Mouse (Mus musculus): ENCODE measurements around the gene Ctrb1.
"Not testable (repeated sequence)": the region's sequence is repeated elsewhere in the genome, so short reads cannot be mapped to it uniquely, and the experiment has no call there.

Gene Ctrb1

DNA sequence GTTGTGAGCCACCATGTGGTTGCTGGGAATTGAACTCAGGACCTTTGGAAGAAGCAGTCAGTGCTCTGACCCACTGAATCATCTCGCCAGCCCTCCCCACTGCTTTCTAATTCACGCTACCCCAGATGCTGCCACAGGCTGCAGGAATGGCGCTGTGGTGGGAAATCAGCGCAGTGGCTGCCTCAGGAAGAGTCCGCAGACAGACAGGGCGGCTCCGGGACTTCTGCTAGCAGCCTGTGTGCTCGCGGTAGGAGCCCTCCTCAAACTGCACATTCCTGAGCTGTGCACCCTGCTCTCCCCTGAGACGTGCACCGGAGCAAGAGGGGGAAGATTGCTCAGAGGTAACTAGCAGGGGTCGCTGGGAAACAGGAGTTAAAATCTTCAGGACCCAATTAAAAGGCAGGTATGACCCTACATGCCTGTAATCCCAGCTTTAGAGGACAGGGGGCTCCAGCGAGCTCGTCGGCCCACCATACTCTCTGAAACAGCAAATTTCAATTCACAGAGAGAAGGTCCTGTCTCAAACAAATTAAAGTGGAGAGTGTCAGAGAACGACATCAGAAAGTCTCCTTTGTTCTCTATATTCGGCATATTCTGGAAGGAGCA lies 10.3 kb downstream of the Ctrb1 start:
- peak; percentile 52 for DNase-seq (ENCODE audit: low spot score)

DNA sequence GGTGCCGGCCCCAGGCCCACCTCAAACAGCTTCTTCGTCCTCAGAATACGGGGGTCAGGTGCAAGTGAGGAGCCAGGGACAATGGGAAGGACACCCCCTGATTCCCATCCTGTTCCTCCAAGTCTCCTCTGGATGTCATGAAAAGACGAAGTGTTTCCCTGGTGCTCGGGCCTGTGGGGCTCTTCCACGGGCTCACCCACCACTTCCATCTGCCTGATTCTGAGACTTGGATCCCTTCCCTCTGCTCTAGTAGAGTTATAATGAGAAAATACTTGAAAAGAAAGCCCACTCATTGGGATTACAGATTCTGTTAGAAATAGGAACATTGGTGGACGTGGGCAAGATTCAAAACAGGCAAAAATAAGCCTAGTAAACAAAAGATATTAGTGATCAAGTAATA lies 12.0 kb downstream of the Ctrb1 start:
- DNase-seq (ENCODE audit: low spot score) = no peak

DNA sequence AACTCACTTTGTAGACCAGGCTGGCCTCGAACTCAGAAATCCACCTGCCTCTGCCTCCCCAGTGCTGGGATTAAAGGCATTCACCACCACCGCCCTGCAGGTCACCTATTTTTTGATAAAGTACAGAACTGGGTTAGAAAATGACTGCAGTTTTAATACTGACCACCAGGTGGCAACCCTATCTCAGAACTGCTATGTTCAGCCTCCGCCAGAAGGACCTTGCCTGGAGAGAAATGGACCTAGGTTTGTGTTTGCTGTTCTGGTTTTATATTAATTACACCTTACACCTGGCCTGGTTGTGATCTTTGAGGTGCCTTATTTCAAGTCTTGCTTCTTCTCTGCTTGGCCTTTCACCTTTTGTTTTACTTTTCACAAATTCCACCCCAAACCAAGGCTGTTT lies 12.7 kb downstream of the Ctrb1 start:
- peak; percentile 91 for DNase-seq (ENCODE audit: low spot score)

DNA sequence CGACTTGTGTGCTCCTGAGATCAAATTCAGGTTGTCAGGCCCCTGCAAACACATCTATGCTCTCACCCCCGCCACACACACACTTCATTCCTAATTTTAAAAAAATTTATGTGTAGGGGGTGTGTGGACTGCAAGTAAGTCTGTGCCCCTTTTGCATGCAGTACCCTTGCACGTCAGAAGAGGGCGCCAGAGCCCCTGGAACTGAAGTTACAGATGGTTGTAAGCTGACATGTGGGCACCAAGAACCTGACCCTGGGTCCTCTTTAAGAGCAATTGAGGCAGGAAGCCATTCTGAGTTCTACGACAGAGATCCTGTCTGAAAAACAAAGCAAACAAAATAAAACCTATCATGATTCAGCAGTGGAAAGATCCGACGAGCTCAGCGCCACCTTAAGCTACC lies 14.6 kb downstream of the Ctrb1 start:
- DNase-seq (ENCODE audit: low spot score) = no peak

DNA sequence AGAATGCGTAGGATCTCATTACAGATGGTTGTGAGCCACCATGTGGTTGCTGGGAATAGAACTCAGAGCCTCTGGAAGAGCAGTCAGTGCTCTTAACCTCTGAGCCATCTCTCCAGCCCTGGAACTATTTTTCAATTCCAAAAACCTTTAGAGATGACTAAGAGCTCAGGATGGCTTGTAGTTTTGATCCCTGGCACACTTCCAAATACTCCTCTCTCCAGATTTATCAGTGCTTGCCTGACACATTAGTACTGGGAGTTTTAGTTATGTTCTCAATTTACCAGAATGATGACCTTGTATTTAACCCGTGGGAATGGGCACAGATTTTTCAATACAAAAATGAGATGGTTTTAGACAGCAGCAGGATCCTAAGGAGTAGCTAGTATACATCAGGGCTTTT lies 24.1 kb downstream of the Ctrb1 start:
- no peak for DNase-seq (ENCODE audit: low spot score)

DNA sequence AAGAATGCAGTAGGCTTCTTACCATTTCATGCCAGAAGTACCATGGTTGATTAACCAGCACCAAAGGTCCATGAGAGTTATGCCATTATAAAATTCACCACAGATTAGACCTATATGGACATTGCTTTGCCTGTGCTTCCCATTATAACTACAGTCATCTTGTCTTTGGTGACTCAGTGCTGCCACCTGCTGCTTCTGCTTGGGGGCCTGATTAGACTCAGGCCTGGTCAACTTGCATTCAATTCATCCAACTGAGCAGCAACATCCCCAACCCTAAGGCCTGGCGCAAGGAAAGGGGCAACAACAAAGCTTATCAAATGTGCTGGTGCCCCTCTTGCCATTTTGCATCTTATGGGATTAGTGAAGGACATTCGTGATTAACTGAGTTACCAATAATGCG lies 28.3 kb downstream of the Ctrb1 start:
- DNase-seq (ENCODE audit: low spot score) = peak; percentile 73

DNA sequence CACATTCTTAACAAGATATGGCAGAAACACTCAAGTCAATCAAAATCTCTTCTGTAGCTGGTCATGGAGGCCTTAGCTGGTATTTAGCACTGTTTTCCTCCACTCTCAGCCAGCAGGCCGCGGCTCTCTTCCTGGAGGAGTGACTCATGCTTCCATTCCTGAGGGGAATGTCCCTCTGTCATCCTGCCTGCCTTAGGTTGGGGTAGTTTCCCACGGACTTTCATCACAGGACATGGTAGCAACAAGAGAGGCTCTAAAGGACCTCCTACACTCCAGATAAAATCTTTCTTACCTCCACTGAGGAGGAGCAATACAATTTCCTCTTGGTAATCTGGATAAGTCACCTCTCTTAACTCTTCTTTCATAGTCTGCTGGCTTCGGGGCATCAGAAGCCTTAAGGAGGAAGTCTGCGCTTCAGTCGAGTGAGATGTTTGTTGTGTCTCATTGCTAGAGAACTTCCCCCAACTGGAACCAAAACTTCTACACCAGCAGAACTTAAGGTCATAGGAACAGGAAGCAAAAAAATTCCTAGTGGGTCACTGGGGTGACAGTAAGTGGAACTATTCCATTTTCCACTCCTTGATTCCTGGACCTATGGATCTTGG lies 31.9 kb downstream of the Ctrb1 start:
- DNase-seq (ENCODE audit: low spot score) = no peak

DNA sequence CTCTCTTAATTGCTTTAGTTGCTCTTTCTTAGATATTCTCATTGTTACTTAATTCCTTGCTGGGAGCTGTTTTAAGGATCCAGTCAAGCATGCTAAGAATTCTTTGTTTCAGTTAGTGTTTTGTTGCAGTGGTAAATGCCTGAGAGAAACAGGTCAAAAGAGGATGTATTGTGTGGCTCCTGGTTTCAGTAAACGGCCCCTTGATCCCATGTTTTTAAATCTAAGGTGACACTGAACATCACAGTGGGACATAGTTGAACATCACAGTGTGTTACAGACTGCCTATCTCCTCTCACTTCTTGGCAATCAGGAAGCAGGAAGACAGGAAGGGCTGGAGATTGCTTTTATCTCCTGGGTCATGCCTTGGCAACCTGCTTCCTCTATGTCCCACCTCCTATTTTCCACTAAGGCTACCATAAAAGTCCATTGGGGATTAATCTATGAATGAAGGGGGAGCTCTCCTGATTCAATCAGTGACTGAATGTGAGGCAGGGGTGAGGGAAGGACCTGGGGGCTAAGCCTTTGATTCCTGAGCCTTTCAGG lies 33.4 kb downstream of the Ctrb1 start:
- DNase-seq (ENCODE audit: low spot score) = peak; percentile 7

DNA sequence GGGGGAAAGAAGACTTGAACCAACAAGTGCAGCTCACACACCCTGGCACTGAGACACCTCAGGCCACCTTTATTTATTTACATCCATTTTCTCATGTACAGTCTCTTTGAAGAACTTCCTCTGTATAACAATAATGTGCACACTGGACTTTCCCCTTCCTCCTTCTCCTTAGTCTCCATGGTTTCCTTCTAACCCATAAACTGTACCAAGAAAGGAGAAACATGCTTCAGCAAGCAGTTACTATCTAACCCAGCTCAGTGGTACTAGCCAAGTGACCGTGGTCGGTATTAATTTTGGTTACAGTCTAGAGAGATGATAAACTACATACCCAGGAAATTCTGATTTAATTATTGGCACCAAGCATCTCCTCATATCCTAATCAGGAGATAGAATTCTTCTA lies 37.3 kb downstream of the Ctrb1 start:
- no peak for DNase-seq (ENCODE audit: low spot score)

DNA sequence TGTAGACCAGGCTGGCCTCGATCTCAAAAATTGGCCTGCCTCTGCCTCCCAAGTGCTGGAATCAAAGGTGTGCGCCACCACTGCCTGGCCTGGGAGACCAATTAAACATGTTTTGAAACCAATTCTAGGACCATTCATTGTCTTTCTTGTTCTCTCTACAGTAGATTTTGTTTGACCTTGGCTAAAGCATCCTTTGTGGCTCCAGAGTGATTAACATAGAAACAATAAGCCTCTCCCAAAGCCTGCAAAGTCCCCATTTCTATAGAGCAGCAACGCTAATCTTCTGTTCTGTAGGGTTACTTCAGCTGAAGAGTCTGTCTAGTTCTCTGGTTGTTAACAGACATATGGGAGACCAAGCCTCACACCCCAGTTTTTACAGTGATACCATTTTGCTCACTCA lies 40.2 kb downstream of the Ctrb1 start:
- DNase-seq (ENCODE audit: low spot score) = no peak

DNA sequence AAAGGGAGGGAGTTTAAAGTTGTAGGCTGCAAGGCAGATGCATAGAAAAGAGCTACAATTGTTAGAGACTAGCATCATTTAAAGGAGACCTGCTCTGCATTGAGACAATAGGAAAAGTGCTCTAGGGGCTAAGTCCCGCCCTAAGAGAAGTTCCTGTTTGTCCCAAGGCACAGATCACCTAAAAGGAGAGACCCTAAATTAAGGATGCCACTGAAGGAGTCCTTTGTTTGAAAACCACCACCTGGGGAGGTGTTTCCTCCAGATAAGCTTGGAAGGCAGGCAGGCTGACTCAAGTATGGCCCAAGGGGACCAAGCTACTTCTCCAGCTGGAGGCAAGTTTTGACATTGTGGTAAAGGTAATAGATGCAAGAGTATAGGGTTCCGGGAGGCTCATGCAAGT lies 42.0 kb downstream of the Ctrb1 start:
- DNase-seq (ENCODE audit: low spot score) = no peak

DNA sequence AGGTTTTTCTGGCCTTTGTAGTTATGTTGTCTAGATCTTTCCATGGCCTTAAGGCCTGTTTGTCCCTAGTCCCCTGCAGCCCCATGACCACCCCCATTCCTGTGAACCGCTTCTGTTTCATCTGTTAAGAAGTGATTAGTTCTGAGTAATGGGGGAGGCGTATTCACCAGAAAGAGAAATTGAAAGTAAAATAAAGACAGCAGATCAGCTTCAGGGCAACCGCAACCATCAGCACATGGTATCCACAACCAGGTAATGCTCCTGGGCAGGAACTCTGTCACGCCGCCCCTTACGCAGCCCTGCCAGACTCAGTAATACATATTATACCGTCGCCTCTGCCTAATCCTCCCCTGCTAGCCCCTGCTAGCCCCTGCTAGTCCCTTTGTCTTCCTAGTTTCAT lies 45.1 kb downstream of the Ctrb1 start:
- no peak for DNase-seq (ENCODE audit: low spot score)

DNA sequence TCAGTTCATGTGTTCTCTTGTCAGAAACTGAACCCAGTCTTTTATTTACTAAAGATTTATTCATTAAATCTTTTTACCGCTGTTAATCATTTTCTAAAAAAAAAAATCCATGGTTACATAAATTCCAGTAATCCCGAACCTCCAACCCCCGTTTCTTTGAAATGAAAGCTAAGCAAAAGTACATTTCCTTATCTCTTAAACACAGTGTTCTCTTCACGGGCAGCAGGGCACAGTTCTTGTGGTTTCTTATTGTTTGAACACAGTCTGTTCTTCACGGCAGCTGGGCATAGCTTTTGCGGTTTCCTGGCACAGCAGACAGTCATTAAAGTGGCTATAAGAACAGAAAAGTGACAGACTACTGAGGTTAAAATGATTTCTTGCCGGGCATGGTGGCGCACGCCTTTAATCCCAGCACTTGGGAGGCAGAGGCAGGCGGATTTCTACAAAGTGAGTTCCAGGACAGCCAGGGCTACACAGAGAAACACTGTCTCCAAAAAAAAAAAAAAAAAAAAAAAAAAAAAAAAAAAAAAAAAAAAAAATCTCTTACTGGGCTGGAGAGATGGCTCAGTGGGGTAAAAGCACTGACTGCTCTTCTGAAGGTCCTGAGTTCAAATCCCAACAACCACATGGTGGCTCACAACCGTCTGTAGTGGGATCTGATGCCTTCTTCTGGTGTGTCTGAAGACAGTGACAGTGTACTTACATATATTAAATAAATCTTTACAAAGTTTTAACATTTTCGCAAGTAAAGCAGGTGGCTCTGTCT lies 46.3 kb downstream of the Ctrb1 start:
- DNase-seq (ENCODE audit: low spot score) = not testable (repeated sequence)

DNA sequence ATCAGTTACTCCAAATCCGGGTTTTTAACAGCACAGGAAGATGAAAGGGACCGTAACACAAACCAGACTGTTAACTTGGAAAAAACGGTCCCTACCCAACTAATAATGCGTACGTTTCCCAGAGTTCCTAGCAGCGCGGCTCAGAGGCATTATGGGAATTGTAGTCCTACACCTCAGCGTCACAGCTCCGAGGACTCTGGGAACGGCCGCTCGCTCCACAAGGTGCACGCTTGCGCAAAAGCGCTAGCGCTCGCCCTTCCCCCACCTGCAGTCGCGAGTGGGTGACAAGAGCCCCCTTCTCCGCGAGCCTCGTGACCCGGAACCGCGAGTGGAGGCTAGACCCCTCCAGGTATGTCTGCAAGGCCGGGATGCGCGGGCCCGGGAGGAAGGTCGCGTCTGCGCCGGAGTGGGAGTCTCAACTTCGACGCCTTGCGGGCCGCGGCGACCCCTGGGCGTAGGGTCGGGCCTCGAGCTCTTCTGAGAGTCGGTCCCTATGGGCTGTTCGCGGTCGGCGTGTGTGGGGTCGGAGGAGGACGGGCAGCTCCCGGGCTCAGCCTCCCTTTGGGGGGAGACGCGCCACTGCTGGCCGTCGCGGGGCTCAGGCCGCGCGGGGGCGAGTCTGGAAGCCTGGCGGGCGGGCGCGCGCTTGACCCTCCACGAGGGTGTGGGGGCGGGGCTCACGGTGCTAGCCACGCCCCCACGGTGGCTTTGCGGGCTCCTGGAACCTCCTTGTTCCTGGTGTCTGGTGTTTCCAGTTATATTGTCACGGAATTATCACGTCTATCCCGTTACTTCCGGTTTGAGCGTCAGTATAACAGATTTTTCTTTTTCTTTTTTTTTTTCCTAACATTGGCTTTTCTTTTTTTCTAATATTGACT lies 47.3 kb downstream of the Ctrb1 start, which contains the start of gene Zfp1:
Gene Zfp1 (plus strand): TSS at position 138 of the 878 bp plus-strand sequence.
- DNase-seq (ENCODE audit: low spot score) = peak; percentile 95

DNA sequence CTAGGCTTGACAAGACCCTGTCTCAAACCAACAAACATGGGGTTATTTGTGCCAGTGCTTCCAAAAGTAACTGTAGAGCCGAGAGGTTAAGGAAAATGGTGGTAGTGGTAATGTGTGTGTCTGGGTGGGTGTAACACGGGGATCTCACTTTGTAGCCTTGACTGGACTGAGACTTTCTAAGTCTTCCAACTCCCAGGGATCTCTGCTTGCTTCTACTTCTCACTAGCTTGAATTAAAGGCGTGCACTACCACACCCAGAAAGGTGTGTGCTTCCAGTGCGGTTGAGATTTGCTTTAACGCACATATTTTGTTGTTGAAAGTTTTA lies 47.9 kb downstream of the Ctrb1 start:
- no peak for DNase-seq (ENCODE audit: low spot score)

DNA sequence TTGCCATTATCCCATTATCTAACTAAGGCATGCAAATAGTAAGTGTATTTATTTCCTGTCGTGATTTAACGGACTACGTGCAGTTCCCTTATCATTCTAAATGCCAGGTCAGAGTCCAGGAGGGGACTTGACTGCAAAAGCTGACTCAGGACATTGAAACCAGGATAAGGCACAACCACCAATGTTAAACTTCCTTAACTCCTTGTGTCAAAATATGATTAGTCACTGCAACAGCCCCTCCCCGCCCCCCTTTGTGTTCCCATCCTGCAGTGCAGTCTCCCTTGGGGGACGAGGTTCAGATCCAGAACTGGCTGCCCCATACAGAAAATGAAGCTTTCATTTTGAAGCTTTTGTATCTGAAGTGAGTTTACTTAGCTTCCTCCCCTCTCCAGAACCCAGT lies 48.3 kb downstream of the Ctrb1 start:
- no peak for DNase-seq (ENCODE audit: low spot score)

DNA sequence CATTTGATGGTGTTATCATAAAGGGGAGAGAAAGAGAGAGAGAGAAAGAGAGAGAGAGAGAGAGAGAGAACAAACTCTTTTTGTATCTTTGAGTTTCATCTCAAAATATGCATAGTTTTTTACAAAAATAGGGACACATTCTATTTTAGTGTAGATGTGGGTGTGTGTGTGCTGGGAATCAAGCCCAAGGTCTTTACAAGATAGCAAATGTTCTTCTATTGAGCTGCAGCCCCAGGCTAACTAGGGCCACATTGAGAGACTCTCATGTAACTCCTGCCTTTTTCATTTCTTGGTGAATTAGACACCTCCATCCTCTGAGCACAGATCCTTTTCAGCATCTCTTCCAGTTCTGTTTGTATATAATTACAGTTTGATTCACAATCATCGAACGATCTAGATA lies 49.7 kb downstream of the Ctrb1 start:
- no peak for DNase-seq (ENCODE audit: low spot score)

DNA sequence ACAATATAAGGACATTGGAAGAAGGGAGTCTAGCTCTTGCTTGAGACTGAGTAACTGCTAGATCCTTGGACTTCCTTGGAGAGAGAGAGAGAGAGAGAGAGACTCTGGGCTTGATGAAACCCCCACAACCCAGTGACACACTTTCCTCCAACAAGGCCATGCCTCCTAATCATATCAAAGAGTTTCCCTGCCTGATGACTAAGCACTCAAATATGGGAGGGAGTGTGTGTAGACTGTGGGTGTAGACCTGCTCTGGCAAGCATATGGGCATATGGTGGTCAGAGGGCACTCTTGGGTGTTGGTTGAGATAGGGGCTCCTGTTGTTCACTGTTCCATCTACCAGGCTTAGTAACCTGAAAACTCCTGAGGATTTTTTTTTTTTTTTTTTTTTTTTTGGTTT lies 52.7 kb downstream of the Ctrb1 start:
- DNase-seq (ENCODE audit: low spot score) = no peak

Measured in retina, embryonic 14.5 days (tissue).